Mouse (Mus musculus) testis, adult 2 months (tissue): ENCODE data around the gene 9130230L23Rik. TPM values are rescaled to one million over a fixed set of nuclear protein-coding genes. Genes with fewer than 3 reads are reported as not detected.
A peak's percentile ranks its signal among the peaks of the same experiment; 100 is the strongest.

Experiments
- H3K27ac ChIP-seq: fragments of 200-500 bp; 2 replicates; pipeline ENCODE4 v1.5.1; 2012; ENCODE audit warnings: low read depth, low read length; ENCODE audit not compliant: control insufficient read depth, insufficient read depth
- H3K27me3 ChIP-seq: fragments of 200-500 bp; 2 replicates; pipeline ENCODE4 v1.6.1; 2012; ENCODE audit warnings: mild to moderate bottlenecking, low read length, moderate library complexity; ENCODE audit not compliant: control insufficient read depth, insufficient read depth
- H3K36me3 ChIP-seq: fragments of 200-500 bp; 2 replicates; pipeline ENCODE4 v1.6.1; 2012; ENCODE audit warnings: mild to moderate bottlenecking, low read length; ENCODE audit not compliant: control insufficient read depth, insufficient read depth
- H3K4me1 ChIP-seq: fragments of 200-500 bp; 2 replicates; pipeline ENCODE4 v1.6.1; 2012; ENCODE audit warnings: low read length; ENCODE audit not compliant: control insufficient read depth, insufficient read depth
- H3K4me3 ChIP-seq: fragments of 200-500 bp; 2 replicates; pipeline ENCODE4 v1.5.1; 2012; ENCODE audit warnings: low read depth, mild to moderate bottlenecking, low read length, moderate library complexity, mixed read lengths; ENCODE audit not compliant: control insufficient read depth
- CTCF ChIP-seq: fragments of 200-500 bp; IDR thresholded peaks from 2 replicates; pipeline ENCODE4 v1.5.1; 2012; ENCODE audit warnings: low read depth, mild to moderate bottlenecking, inconsistent platforms, low read length, moderate library complexity; ENCODE audit not compliant: control insufficient read depth, insufficient read depth, insufficient replicate concordance
- POLR2A ChIP-seq: fragments of 200-500 bp; IDR thresholded peaks from 2 replicates; pipeline ENCODE4 v1.6.1; 2012; ENCODE audit warnings: low read depth, mild to moderate bottlenecking, inconsistent platforms, low read length, moderate library complexity; ENCODE audit not compliant: control insufficient read depth
- polyA plus RNA-seq: library from polyadenylated mRNA; depleted of rRNA; stranded (reverse); fragments of >200 nt; gene quantifications from 2 replicates; pipeline ENCODE4 v1.2.3, GENCODE M21; 2012

The 9130230L23Rik gene
- polyA plus RNA-seq, 1 experiment = 0.61 TPM

DNA sequence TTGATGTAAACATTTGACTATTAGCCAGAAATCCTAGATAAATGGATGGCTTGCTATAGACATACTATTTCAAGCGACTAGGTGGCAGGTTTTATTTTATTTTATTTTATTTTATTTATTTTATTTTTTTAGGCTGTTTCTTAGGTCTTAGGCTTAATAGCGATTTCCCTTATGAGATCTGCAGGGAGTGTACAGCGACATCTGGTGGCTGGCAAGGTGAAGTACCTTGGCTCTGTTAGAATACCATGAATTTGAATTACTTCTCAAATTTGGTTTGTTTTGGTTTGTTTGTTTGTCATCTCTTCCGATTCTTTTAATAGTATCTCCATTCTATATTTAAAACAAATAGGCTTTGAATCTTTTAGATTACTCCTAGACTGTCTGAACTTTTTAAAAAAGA lies 45.5 kb downstream of the 9130230L23Rik start:
- no peak for TF ChIP-seq POLR2A
- no peak for TF ChIP-seq CTCF
- no peak overlapping the region for H3K4me3 ChIP-seq
- H3K4me1 ChIP-seq = peaks cover 2% of the 10 kb centered on the region
- no peaks in the 10 kb centered on the region for H3K36me3 ChIP-seq
- no peak overlapping the region for H3K27ac ChIP-seq
- no peaks in the 10 kb centered on the region for H3K27me3 ChIP-seq

DNA sequence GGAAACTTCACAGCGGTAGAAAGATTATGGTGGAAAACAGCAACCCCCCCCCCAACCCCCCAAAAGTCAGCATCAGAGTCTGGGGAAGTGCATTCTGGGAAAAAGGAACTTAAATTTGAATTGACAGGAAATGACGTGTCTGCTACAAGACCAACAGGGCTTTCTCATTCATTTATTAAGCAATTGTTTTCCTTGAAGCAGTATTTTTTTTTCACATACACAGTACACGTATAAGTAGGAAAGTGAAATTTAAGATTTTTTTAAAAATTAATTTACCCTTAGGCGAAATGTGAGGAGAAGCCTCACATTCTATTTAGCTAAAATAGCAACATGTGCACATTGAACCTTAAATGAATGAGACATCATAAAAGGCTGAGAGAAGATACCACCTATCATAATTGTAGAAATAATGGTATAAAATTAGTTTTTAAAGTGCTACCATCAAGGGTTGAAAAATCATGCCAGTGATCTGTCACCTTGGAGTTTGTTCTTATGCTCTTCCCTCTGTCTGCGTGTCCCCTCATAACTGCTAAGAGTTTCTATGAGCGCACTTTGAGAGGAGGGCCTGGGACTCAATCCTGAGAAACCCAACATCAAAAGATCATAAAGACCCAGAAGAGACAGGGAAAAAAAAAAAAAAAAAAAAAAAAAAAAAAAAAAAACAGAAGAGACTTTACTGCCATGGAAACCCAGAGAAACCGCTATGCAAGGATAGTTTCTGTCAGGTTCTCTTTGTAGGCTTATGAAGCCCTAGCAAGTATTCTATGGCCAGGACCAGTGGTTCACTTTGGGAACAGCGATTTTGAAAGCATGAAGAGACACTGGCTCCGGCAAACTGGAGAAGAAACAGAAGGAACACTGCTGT lies 47.7 kb downstream of the 9130230L23Rik start:
- Histone ChIP-seq H3K27me3 (no peaks in the 10 kb centered on the region), H3K4me3 (peak overlapping the region; percentile 85), H3K36me3 (no peaks in the 10 kb centered on the region), H3K4me1 (peaks cover 2% of the 10 kb centered on the region), H3K27ac (no peak overlapping the region)
- no peak for TF ChIP-seq POLR2A
- TF ChIP-seq CTCF = no peak

DNA sequence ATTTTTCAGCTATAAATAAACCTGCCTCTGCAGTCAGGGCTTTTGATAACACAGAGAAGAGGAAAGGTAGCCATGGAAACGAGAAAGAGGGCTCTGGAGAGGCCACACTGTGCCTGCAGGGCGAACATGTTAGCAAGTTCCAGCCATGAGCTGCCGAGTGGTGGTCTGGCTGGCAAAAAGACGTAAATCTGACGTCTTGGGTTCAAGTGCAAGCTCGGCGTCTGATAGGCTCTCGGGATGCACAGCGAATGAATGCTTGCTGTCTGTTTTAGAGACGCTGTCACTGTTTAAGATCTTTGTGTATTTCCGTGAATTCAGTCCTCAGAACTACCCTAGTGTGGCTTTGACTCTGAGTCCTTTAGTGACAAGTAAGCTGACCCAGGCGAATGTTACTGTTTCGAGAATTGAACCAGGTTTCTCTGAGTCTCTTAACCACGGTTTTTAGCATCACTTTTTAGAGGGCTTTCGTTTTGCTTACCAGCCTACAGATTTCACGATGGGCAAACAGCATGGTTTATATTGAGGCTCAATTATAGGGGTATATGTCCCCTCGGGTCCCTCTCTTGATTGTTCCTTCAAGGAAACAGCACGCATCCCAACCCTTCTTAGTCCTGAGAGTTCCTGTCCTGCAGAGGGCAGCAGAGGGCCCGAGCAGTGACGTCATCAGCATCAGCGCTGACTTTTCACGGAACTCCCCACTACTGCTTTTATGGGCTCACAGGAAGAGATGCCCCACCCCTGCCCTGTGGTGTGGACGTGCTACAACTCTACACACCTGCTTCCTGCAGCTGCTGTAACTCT lies 48.5 kb downstream of the 9130230L23Rik start:
- no peaks in the 10 kb centered on the region for H3K27me3 ChIP-seq
- H3K4me1 ChIP-seq = peaks cover 4% of the 10 kb centered on the region
- H3K27ac ChIP-seq = peak overlapping the region; percentile 7; the same call in 1 of the 2 replicates
- H3K36me3 ChIP-seq = no peaks in the 10 kb centered on the region
- peak overlapping the region; percentile 85 for H3K4me3 ChIP-seq
- TF ChIP-seq POLR2A (peak; percentile 65; the same call in 1 of the 2 replicates), CTCF (peak; percentile 98)

DNA sequence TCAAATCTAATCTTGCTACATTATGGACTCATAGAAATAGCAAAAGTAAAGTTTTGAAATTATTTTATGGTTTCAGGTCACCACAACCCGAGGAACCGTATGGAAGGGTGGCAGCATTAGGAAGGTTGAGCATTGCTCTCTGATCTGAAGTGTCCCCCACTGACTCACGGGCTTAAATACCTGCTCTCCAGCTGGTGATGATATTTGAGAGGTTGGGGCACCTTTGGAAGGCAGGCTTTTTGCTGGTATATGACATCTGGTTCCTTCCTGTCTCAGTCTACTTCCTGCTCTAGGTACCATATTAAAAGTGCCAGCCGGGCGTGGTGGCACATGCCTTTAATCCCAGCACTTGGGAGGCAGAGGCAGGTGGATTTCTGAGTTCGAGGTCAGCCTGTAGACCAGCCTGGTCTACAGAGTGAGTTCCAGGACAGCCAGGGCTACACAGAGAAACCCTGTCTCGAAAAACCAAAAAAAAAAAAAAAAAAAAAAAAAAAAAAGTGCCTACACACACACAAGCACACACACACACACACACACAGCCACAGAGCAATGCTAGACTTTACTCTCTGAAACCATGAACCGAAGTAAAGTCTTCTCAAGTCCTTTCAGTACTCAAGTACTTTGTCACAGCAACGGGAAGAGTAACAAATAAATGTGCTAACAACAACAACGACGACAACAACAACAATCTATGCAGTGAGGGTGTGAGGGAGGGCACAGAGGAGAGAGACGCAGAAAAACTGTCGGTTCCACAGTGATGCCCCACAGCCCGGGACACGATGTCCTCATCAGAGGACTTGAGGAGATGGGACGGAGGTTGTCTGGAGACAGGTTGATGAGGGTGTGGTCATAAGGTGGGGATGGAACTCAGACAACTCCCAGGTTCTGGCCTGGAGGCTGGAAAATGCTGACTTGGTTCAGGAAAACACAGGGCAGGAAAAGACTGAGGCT lies 49.7 kb downstream of the 9130230L23Rik start:
- H3K27ac ChIP-seq = no peak overlapping the region

DNA sequence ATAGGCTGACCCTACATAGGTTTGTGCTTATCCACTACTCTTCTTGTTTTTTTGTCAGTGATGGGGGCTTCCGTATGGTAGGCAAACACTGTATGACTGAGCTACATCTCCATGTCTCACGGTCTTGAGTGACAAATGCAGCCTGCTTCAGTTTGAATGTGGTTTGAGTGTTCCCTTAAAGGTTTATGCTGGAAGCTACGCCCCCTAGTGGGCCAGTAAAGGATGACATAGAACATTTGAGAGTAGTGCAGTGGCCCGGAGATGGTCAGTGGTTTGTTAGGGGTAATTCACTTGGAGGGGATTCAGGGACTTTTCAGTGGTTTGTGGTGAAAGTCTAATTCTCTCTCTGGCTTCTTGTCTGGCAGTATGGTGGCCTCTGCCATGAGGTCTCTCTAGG lies 52.6 kb downstream of the 9130230L23Rik start:
- Histone ChIP-seq H3K27me3 (no peaks in the 10 kb centered on the region), H3K27ac (no peak overlapping the region), H3K4me3 (peak overlapping the region; percentile 57), H3K36me3 (no peaks in the 10 kb centered on the region), H3K4me1 (peaks cover 7% of the 10 kb centered on the region)
- no peak for TF ChIP-seq POLR2A
- TF ChIP-seq CTCF = no peak

More for the DNA sequence above, 49.7 kb downstream of the 9130230L23Rik start:
- H3K4me3 ChIP-seq = peak overlapping the region; percentile 85
- TF ChIP-seq POLR2A = no peak; the same call in 1 of the 2 replicates
- no peak for TF ChIP-seq CTCF
- H3K4me1 ChIP-seq = peaks cover 7% of the 10 kb centered on the region
- H3K27me3 ChIP-seq = no peaks in the 10 kb centered on the region
- H3K36me3 ChIP-seq = no peaks in the 10 kb centered on the region

DNA sequence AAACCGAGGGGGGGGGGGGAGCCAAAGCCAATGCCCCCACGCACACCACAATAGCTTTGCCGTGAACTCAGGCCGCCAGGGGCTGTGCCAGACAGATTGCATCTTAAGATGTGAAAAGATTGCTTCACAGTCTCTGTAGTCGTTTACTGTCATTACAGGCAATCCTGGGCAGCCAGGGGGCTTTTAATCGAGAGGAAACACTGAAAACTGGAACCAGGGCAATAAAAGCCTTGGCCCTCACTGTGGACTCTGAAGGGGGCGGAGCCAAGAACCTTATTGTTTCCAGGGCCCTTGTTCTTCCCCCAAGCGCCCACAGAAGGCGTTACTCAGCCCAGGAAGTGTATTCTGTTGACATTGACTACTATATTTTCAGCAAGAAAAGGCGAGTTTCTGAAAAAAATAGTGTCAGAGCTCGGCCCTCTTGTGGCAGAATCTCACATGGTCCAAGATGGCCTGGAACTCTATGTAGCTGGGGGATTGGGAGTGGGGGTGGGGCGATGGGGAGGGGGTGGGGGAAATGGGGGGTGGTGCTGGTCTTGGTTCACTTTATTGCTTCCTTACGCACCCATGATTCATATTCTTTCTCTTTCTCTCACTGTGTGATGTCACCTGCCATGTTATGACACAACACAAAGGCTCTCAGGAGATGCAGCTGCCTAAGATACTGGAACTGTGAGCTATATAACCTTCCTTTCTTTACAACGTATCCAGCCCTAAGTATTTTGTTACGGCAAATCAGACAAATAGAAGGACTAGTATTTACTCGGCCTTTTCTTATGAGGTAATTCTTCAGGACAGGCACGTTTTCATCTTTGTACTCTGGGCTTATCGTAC lies 53.2 kb downstream of the 9130230L23Rik start:
- no peaks in the 10 kb centered on the region for H3K36me3 ChIP-seq
- H3K4me1 ChIP-seq = peaks cover 7% of the 10 kb centered on the region
- no peak overlapping the region for H3K27ac ChIP-seq
- peak overlapping the region; percentile 57 for H3K4me3 ChIP-seq
- no peaks in the 10 kb centered on the region for H3K27me3 ChIP-seq
- TF ChIP-seq CTCF (no peak), POLR2A (0 out of 2 replicates have a peak, but pooled peaks have one; percentile 17)

DNA sequence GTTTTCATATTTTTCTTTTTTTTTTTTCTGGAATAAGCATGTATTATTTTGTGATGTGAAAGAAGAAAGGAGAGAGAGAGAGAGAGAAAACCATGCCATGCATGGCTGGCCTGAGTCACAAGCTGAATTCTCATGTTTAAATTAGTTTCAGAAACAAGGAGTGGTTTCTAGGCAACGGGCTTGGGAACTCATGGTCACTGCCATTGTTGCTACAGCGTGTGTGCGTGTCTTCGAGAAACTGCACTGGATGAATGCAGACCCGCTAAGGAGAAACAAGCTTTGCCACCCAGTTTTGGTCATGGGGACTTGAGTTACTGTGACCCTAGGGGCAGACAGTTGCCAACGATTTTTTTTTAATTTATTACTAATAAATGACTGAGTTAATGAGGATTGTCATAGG lies 53.8 kb downstream of the 9130230L23Rik start:
- H3K27me3 ChIP-seq = no peaks in the 10 kb centered on the region
- no peak overlapping the region for H3K27ac ChIP-seq
- TF ChIP-seq POLR2A (no peak), CTCF (no peak)
- H3K4me3 ChIP-seq = no peak overlapping the region; the same call in 1 of the 2 replicates
- H3K36me3 ChIP-seq = no peaks in the 10 kb centered on the region
- H3K4me1 ChIP-seq = peaks cover 7% of the 10 kb centered on the region
